Mouse (Mus musculus) bone marrow, adult 2 months (tissue): Measurements from ENCODE around the gene Tpp2. TPM values are rescaled to one million over a fixed set of nuclear protein-coding genes. Genes with fewer than 3 reads are reported as not detected.
"Not testable (repeated sequence)": the region's sequence is repeated elsewhere in the genome, so short reads cannot be mapped to it uniquely, and the experiment has no call there.

Experiments
- H3K27ac ChIP-seq: fragments of 200-500 bp; 2 replicates; pipeline ENCODE4 v1.5.1; 2012; ENCODE audit warnings: low read depth, mild to moderate bottlenecking, control low read depth, inconsistent platforms, low read length; ENCODE audit not compliant: control insufficient read depth, poor library complexity, insufficient read depth
- H3K4me1 ChIP-seq: fragments of 200-500 bp; 2 replicates; pipeline ENCODE4 v1.6.1; 2011; ENCODE audit warnings: low read length; ENCODE audit not compliant: control insufficient read depth, insufficient read depth
- H3K4me3 ChIP-seq: fragments of 200-500 bp; replicated peaks from 2 replicates; pipeline ENCODE3; 2011; ENCODE audit warnings: mild to moderate bottlenecking, low read depth, low read length, control low read depth; ENCODE audit not compliant: control insufficient read depth
- CTCF ChIP-seq: fragments of 200-500 bp; IDR thresholded peaks from 2 replicates; pipeline ENCODE4 v1.5.1; 2011; ENCODE audit warnings: low read length, control low read depth; ENCODE audit not compliant: control insufficient read depth, insufficient read depth
- POLR2A ChIP-seq: fragments of 200-500 bp; IDR thresholded peaks from 2 replicates; pipeline ENCODE4 v1.6.1; 2011; ENCODE audit warnings: low read depth, mild to moderate bottlenecking, control low read depth, low read length, borderline replicate concordance; ENCODE audit not compliant: control insufficient read depth
- WGBS: fragments of 180-500 bp; shearing (Covaris S2); methylation state at CpG from one replicate; pipeline ENCODE4 v1.1.7; 2018; 5-methylcytosine and 5-hydroxymethylcytosine counted together
- polyA plus RNA-seq: library from polyadenylated mRNA; stranded (reverse); fragments of >200 nt; gene quantifications from 2 replicates; pipeline ENCODE4 v1.2.4, GENCODE M21; 2011; ENCODE audit warnings: low replicate concordance; ENCODE audit not compliant: missing spikeins, insufficient read depth, insufficient read length

Tpp2 gene
- polyA plus RNA-seq, 1 experiment, result 22.4 TPM

- Histone ChIP-seq H3K27ac (no peak overlapping the region), H3K4me3 (no peak overlapping the region), H3K4me1 (no peaks in the 10 kb centered on the region)
- WGBS, result 59% methylated on average over 2 of the region's 2 CpGs
- TF ChIP-seq CTCF (no peak), POLR2A (no peak)
Observed at GRCm38 (mm10) chr1:44032213-44032612, 98.8 kb downstream of the Tpp2 start.

- Histone ChIP-seq H3K4me1 (no peaks in the 10 kb centered on the region), H3K27ac (no peak overlapping the region), H3K4me3 (no peak overlapping the region)
- WGBS, result 84% methylated on average over 5 of the region's 5 CpGs
- no peak for TF ChIP-seq CTCF
- no peak for TF ChIP-seq POLR2A
Observed at GRCm38 (mm10) chr1:44032948-44033347, 99.5 kb downstream of the Tpp2 start.

GRCm38 (mm10) chr1:44041797-44042554, 108.5 kb downstream of the Tpp2 start:
- Histone ChIP-seq H3K4me1 (no peaks in the 10 kb centered on the region; the same call in 1 of the 2 replicates), H3K27ac (no peak overlapping the region), H3K4me3 (peak overlapping the region; percentile 55)
- TF ChIP-seq CTCF, result peak; percentile 47; the same call in 1 of the 2 replicates
- TF ChIP-seq POLR2A, result no peak
- under 1% methylated on average over 17 of the region's 17 CpGs for WGBS

- H3K27ac ChIP-seq, result no peak overlapping the region
- no peaks in the 10 kb centered on the region; the same call in 1 of the 2 replicates for H3K4me1 ChIP-seq
- 6% methylated on average over 6 of the region's 6 CpGs for WGBS
- no peak for TF ChIP-seq POLR2A
- no peak for TF ChIP-seq CTCF
- peak overlapping the region; percentile 55 for H3K4me3 ChIP-seq
Observed at GRCm38 (mm10) chr1:44042555-44042915, 109.1 kb downstream of the Tpp2 start.

GRCm38 (mm10) chr1:44045689-44046088, 112.2 kb downstream of the Tpp2 start:
- 83% methylated on average over 5 of the region's 5 CpGs for WGBS
- not testable (repeated sequence) for H3K4me1 ChIP-seq, H3K4me3 ChIP-seq, H3K27ac ChIP-seq

GRCm38 (mm10) chr1:44046556-44046955, 113.1 kb downstream of the Tpp2 start:
- Histone ChIP-seq H3K27ac (no peak overlapping the region), H3K4me3 (no peak overlapping the region), H3K4me1 (no peaks in the 10 kb centered on the region; the same call in 1 of the 2 replicates)
- no peak for TF ChIP-seq CTCF
- no peak for TF ChIP-seq POLR2A
- WGBS, result 68% methylated on average over 2 of the region's 2 CpGs

Other genes starting within 250 kb of the Tpp2 start
- gene 1500015O10Rik, start 203.0 kb upstream of the Tpp2 start, polyA plus RNA-seq, result 1.7 TPM in 1 of 2 replicates, not detected in the other
- 6.3 and 7.8 TPM in 2 replicates for gene Uxs1, start 105.8 kb upstream of the Tpp2 start, polyA plus RNA-seq
- gene Mettl21c, start 86.4 kb downstream of the Tpp2 start, polyA plus RNA-seq, result not detected in 2 replicates
- gene Gm8251, start 128.3 kb downstream of the Tpp2 start, polyA plus RNA-seq, result 0.43 and 0.92 TPM in 2 replicates
- 5.6 and 39.5 TPM in 2 replicates for gene Tex30, start 168.8 kb downstream of the Tpp2 start, polyA plus RNA-seq
- gene Kdelc1, start 185.2 kb downstream of the Tpp2 start, polyA plus RNA-seq, result 2.5 and 5.6 TPM in 2 replicates
- gene Bivm, start 185.3 kb downstream of the Tpp2 start, polyA plus RNA-seq, result 0.81 and 2.1 TPM in 2 replicates
- gene Ercc5, start 214.1 kb downstream of the Tpp2 start, polyA plus RNA-seq, result 7.1 and 7.3 TPM in 2 replicates